Mouse (Mus musculus) bone marrow, adult 2 months (tissue): ENCODE measurements around the gene Pla2g4e.

ENCODE experiments used
- CTCF ChIP-seq: fragments of 200-500 bp; IDR thresholded peaks from 2 replicates; pipeline ENCODE4 v1.5.1; 2011; ENCODE audit warnings: low read length, control low read depth; ENCODE audit not compliant: control insufficient read depth, insufficient read depth
- POLR2A ChIP-seq: fragments of 200-500 bp; IDR thresholded peaks from 2 replicates; pipeline ENCODE4 v1.6.1; 2011; ENCODE audit warnings: low read depth, mild to moderate bottlenecking, control low read depth, low read length, borderline replicate concordance; ENCODE audit not compliant: control insufficient read depth

DNA sequence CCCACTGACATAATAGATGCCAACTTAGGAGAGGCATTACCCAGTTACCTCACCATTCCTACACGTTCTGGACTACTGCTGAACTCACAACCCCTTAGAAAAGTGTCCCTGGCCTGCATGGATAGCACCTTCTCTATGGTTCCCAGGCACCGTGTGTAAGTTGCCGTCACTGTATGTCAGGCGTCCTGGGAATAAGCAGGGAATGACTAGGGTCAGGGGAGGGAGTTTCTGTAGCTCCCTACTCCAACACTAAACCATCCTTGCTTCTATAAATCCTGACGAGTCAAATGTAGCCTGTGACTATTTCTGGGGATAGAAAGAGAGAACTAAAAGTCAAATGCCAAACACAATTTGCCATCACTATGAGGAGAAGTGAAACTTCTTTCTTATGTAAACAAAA is 107.9 kb downstream of the Pla2g4e start:
- TF ChIP-seq POLR2A, result no peak
- no peak for TF ChIP-seq CTCF
